ENCODE assay signal across 15 mouse cellular contexts in the genomic region with DNA sequence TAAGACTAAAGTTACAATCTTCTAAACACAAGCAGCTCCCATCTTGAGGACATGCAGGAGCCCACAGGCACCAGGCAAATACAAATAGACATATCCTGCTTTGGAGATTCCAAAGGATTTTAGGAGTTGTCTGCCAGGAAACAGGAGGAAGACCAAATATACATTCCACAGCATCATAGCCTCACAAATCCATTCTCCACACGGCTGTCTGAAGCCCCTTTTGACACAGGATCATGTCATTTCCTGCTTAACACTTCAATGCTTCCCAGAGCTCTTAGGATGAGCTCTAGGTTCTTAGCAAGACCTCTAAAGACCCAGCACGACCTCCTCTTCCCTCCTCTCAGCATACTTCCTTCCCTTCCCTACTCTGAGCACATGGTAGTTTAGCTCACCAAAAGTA.
DNase-seq lines count a peak whose midpoint lies in the region; ATAC-seq and TF ChIP-seq lines count a peak whose summit lies in the region.
"Had no signal": no experiment of that assay in that cellular context is flagged by ENCODE, and none has a peak within 500 bp of the region (broad histone marks: within the 10 kb centered on the region; RNA-seq: fewer than 3 reads in every experiment).

No protein-coding gene starts in this region.

- no peak for TF ChIP-seq CTCF in embryonic fibroblast, embryonic 13.5 days (IDR thresholded peaks at IDR 0.05; ENCODE audit: borderline replicate concordance, insufficient read depth, low read length)

- 27% methylated on average over 2 of the region's 2 CpGs for WGBS in heart, embryonic 15.5 days
- WGBS in liver, embryonic 13.5 days (ENCODE audit: insufficient replicate concordance) = 22% methylated on average over 2 of the region's 2 CpGs
- 16% methylated on average over 2 of the region's 2 CpGs for WGBS in liver, embryonic 11.5 days

- no peak for ATAC-seq in heart, embryonic 15.5 days (replicated peaks; ENCODE audit: insufficient number of reproducible peaks, insufficient read depth, low FRiP score, low read depth)
- no peak for ATAC-seq in liver, embryonic 13.5 days (ENCODE audit: low read depth)
- no peak for ATAC-seq in liver, embryonic 11.5 days (replicated peaks; ENCODE audit: low FRiP score)

- no peak for TF ChIP-seq POLR2A in embryonic fibroblast, embryonic 13.5 days (IDR thresholded peaks at IDR 0.05; ENCODE audit: low read depth, low read length)
- no peak for TF ChIP-seq POLR2A in myocyte (IDR thresholded peaks at IDR 0.05; ENCODE audit: insufficient read length, low read depth)

- peak overlapping the region; percentile 52 for H3K27ac ChIP-seq in heart, embryonic 15.5 days
- peak overlapping the region; percentile 76; the same call in 1 of the 2 replicates for H3K27ac ChIP-seq in liver, embryonic 13.5 days
- no peak overlapping the region for H3K27ac ChIP-seq in liver, embryonic 11.5 days (ENCODE audit: low read depth, low read length)
- peak overlapping the region; percentile 95 for H3K27ac ChIP-seq in embryonic fibroblast, embryonic 13.5 days (ENCODE audit: insufficient read depth, low read length)
- H3K27ac ChIP-seq: hindbrain, embryonic 10.5 days; midbrain, embryonic 10.5 days had no signal

- H3K4me2 ChIP-seq in heart, embryonic 15.5 days = no peak overlapping the region
- no peak overlapping the region for H3K4me2 ChIP-seq in liver, embryonic 13.5 days
- H3K4me2 ChIP-seq in liver, embryonic 11.5 days = no peak overlapping the region
- H3K4me2 ChIP-seq in myocyte (ENCODE audit: low read depth) = peak overlapping the region; percentile 35

- no peak overlapping the region for H3K4me3 ChIP-seq in heart, embryonic 15.5 days
- H3K4me3 ChIP-seq in liver, embryonic 13.5 days (replicated peaks) = no peak overlapping the region
- no peak overlapping the region for H3K4me3 ChIP-seq in liver, embryonic 11.5 days (ENCODE audit: low read depth, low read length)
- H3K4me3 ChIP-seq in embryonic fibroblast, embryonic 13.5 days (ENCODE audit: insufficient read depth, low read length) = no peak overlapping the region
- H3K4me3 ChIP-seq in myocyte = no peak overlapping the region
- H3K4me3 ChIP-seq: hindbrain, embryonic 10.5 days; midbrain, embryonic 10.5 days had no signal

- H3K79me2 ChIP-seq in myocyte (ENCODE audit: control insufficient read depth, insufficient read depth) = peaks cover 97% of the 10 kb centered on the region

- no peaks in the 10 kb centered on the region for H3K36me3 ChIP-seq in heart, embryonic 15.5 days
- no peaks in the 10 kb centered on the region for H3K36me3 ChIP-seq in liver, embryonic 13.5 days
- H3K36me3 ChIP-seq in liver, embryonic 11.5 days (ENCODE audit: control insufficient read depth, insufficient read depth, low read length) = no peaks in the 10 kb centered on the region
- H3K36me3 ChIP-seq in myocyte (ENCODE audit: control insufficient read depth, insufficient read depth) = no peaks in the 10 kb centered on the region
- H3K36me3 ChIP-seq: hindbrain, embryonic 10.5 days; midbrain, embryonic 10.5 days had no signal

- H3K9me3 ChIP-seq in heart, embryonic 15.5 days (replicated peaks) = no peaks in the 10 kb centered on the region
- H3K9me3 ChIP-seq in liver, embryonic 13.5 days (replicated peaks) = no peaks in the 10 kb centered on the region
- H3K9me3 ChIP-seq in liver, embryonic 11.5 days (ENCODE audit: control insufficient read depth, low read length) = no peaks in the 10 kb centered on the region
- H3K9me3 ChIP-seq: hindbrain, embryonic 10.5 days; midbrain, embryonic 10.5 days had no signal

- intact Hi-C loops in heart, postnatal 14 days (cut with DNase I) = no loop called here

- no peak overlapping the region for H3K9ac ChIP-seq in heart, embryonic 15.5 days
- H3K9ac ChIP-seq in liver, embryonic 13.5 days = no peak overlapping the region
- H3K9ac ChIP-seq in liver, embryonic 11.5 days (ENCODE audit: low read depth, low read length) = no peak overlapping the region

- H3K27me3 ChIP-seq in heart, embryonic 15.5 days = no peaks in the 10 kb centered on the region
- no peaks in the 10 kb centered on the region for H3K27me3 ChIP-seq in liver, embryonic 13.5 days
- H3K27me3 ChIP-seq in liver, embryonic 11.5 days (replicated peaks; ENCODE audit: control insufficient read depth, insufficient read depth, low read length) = no peaks in the 10 kb centered on the region
- H3K27me3 ChIP-seq in myocyte (ENCODE audit: control insufficient read depth, insufficient read depth, insufficient read length) = no peaks in the 10 kb centered on the region

- H3K4me1 ChIP-seq in heart, embryonic 15.5 days (replicated peaks) = peaks cover 52% of the 10 kb centered on the region
- peaks cover 74% of the 10 kb centered on the region for H3K4me1 ChIP-seq in liver, embryonic 13.5 days (replicated peaks)
- peaks cover 32% of the 10 kb centered on the region for H3K4me1 ChIP-seq in liver, embryonic 11.5 days (replicated peaks; ENCODE audit: control insufficient read depth, insufficient read depth, low read length)
- H3K4me1 ChIP-seq in embryonic fibroblast, embryonic 13.5 days (ENCODE audit: control insufficient read depth, insufficient read depth, low read length) = peaks cover 24% of the 10 kb centered on the region

- no peak overlapping the region for H3ac ChIP-seq in myocyte (ENCODE audit: control insufficient read depth, insufficient read length)

- no peak for DNase-seq in heart, postnatal 14 days
- no peak for DNase-seq in liver, embryonic 13.5 days
- no peak for DNase-seq in liver, embryonic 11.5 days (ENCODE audit: low spot score)
- DNase-seq in frontal cortex, postnatal 36 days (ENCODE audit: low spot score in 2 of 2) = no peak
- DNase-seq: cerebellum, postnatal 14 days; gastrocnemius, postnatal 14 days; kidney, postnatal 4 days; layer of hippocampus, postnatal 36 days; left cerebral cortex, postnatal 4 days; lung, postnatal 10 days had no signal

TF ChIP-seq in myocyte, 11 proteins besides CTCF, POLR2A, EP300 and RAD21:
- TF ChIP-seq TCF3 (IDR thresholded peaks at IDR 0.05; ENCODE audit: insufficient read length, low read depth) = no peak
- TF ChIP-seq MYOG (IDR thresholded peaks at IDR 0.05; ENCODE audit: control insufficient read depth in 1 of 3, insufficient read depth in 1 of 3, insufficient read length in 2 of 3, low read depth in 2 of 3) = no peak
- TF ChIP-seq E2F4 (IDR thresholded peaks at IDR 0.05; ENCODE audit: insufficient read depth) = no peak
- TF ChIP-seq REST (IDR thresholded peaks at IDR 0.05; ENCODE audit: insufficient read depth, insufficient read length) = no peak
- TF ChIP-seq SRF (IDR thresholded peaks at IDR 0.05; ENCODE audit: control insufficient read depth, insufficient read length, low read depth) = no peak
- TF ChIP-seq MAX (IDR thresholded peaks at IDR 0.05; ENCODE audit: low read depth) = no peak
- TF ChIP-seq CEBPB (IDR thresholded peaks at IDR 0.05; ENCODE audit: insufficient read depth, poor library complexity, severe bottlenecking) = no peak
- TF ChIP-seq USF1 (IDR thresholded peaks at IDR 0.05; ENCODE audit: low read depth) = no peak
- no peak for TF ChIP-seq MYOD1 (IDR thresholded peaks at IDR 0.05; ENCODE audit: control insufficient read depth in 1 of 3, insufficient read length in 2 of 3, low read depth in 2 of 3)
- no peak for TF ChIP-seq TCF12 (IDR thresholded peaks at IDR 0.05; ENCODE audit: insufficient read depth, poor library complexity, severe bottlenecking)
- TF ChIP-seq POLR2AphosphoS2 (IDR thresholded peaks at IDR 0.05; ENCODE audit: insufficient read length, low read depth) = no peak
